Mouse (Mus musculus) spleen, adult 18-20 months (tissue): ENCODE results near the gene Zmym5.
A peak's percentile ranks its signal among the peaks of the same experiment; 100 is the strongest.
"Not testable (repeated sequence)": the region's sequence is repeated elsewhere in the genome, so short reads cannot be mapped to it uniquely, and the experiment has no call there.

ENCODE experiments used
- DNase-seq, 2 experiments: peaks; one replicate each; pipeline ENCODE4 v3.0.0; 2022; ENCODE audit warnings: mixed read lengths in 2 of 2

Gene Zmym5

DNA sequence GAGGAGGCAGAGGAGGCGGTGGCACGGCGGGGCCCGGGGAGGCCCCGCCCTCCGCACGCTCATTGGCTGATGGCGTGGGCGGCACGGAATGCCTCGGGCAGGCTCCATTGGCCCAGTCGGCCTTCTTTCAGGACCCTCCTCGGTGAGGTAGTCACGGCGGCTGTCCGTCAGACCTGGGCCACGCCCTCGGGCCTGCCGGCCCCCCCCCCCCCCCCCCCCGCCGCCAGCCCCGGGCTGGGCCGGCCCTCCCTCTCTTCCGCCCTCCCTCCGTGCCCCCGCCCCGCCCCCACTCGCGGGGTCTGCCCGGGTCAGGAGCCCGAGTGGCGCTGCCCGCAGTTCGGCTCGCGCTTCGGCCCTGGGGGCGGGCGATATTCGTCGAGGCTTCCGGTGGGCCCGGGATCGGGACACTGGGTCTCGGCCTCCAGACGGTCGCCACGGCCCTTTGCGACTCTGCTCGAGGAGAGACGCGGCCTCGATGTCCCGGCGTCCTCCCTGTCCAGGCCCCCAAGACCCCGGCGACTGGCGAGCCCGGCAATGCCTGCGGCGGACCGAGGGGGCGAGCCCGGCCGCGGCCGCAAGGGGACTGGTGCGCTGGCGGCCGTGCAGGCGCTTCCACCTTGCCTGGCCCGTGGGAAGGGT is at the start of gene Zmym5:
TSS of gene Zmym5 (minus strand) at position 16 of the 639 bp plus-strand sequence.
- peak; percentile 75 to 89 for DNase-seq

GRCm38 (mm10) chr14:56849681-56850080 is 38.2 kb upstream of the Zmym5 start:
- DNase-seq: no peak

DNA sequence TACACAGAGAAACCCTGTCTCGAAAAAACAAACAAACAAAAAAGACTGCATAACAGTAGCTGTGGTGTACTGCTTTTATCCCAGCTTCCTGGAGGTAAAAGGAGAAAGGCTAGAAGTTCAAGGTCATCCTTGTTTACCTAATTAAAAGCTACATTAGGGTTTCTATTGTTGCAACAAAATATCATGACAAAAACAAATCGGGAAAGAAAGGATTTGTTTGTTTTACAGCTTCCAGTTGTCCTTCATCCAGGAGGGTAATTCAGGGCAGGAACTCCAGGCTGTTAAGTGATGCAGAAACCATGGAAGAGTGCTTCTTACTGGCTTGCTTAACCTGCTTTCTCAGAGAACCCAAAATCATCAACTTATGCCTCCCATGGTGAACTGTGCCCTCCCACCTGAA is 36.8 kb upstream of the Zmym5 start:
- DNase-seq: no peak

GRCm38 (mm10) chr14:56844507-56844906 is 33.0 kb upstream of the Zmym5 start:
- no peak for DNase-seq

DNA sequence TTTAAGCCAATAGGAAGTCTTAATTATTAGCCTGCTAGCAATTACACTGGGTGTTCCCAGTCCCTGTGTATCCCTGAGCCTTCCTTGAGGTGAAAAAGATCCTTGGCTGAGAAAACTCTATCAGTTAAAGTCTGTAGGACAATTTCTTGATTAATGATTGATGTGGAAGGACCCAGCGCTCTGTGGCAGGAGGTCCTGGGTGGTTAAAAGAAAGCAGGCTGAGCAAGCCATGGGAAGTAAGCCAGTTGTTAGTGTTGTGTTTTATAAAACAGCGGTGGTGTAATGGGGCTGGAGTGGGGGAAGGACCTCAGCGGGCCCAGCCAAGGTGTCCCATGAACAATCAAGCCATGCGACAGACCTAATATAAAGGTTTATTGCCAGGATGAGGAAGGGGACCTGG is 32.5 kb upstream of the Zmym5 start:
- no peak for DNase-seq

GRCm38 (mm10) chr14:56834576-56834975 is 23.1 kb upstream of the Zmym5 start:
- DNase-seq: not testable (repeated sequence)

DNA sequence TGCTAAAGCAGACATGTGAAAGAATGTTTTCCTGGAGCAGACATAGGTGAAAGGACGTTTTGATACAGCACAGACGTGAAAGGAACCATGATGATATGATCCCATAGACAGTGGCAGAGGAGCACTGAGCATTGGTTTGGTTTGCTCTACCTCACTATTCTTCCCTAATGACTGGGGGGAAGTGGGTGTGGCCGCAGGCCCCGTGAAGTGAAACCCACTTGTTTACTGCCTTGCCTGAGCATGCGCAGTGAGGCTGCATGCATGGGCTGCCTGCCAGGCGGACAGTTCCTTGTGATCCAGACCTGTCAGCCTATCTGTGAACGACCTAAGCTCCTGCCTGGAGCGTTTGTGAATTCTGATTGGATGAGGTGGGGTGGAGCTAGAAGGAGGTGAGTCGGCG is 21.7 kb upstream of the Zmym5 start:
- peak; percentile 64 to 72 for DNase-seq

- no peak for DNase-seq
Measured at GRCm38 (mm10) chr14:56832563-56833113, 21.1 kb upstream of the Zmym5 start.

- no peak for DNase-seq
Measured at GRCm38 (mm10) chr14:56832147-56832546, 20.6 kb upstream of the Zmym5 start.

- peak in 1 of 2 experiments; percentile 8 for DNase-seq
Measured at GRCm38 (mm10) chr14:56830491-56831045, 19.1 kb upstream of the Zmym5 start.

GRCm38 (mm10) chr14:56824562-56824961 is 13.0 kb upstream of the Zmym5 start:
- DNase-seq: no peak

- DNase-seq: no peak
Measured at GRCm38 (mm10) chr14:56817616-56818015, 6.1 kb upstream of the Zmym5 start.

DNA sequence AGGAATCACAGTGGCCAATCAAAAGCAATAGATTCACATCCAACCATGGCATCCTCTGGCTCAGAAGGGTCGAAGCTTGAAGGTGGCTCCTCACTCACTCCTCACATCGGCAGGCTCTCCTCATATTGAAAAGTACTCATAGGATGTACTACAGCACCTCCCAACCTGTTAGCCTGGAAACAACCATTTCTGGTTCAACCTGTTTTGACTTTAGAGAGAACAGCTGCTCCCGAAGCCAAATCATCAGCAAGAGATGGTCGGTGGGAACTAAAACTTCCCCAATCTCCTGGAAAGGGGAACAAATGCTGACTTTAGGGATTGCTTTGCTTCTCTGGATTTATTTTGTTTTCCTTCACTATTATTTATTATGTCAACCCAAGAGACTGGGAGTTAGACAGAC is 5.6 kb upstream of the Zmym5 start:
- DNase-seq: no peak

DNA sequence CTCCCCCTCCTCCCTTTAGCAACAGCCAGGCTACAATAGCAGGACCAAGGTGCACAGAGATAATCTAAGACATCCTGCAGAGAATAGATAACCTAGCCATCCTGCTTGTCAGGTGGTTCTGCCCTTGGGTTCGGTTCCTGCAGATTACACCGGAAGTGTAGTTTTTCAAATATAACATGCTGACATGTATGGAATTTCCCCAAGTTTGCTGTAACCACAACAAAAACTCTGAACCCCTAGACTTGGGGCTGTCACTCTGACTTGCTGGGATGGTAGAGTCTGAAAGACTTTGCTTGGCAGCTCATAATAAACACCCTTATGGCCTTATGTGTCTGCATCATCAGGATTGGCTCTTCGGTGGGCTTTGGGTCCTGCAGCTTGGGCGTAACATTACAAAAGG is 5.0 kb upstream of the Zmym5 start:
- no peak for DNase-seq

DNA sequence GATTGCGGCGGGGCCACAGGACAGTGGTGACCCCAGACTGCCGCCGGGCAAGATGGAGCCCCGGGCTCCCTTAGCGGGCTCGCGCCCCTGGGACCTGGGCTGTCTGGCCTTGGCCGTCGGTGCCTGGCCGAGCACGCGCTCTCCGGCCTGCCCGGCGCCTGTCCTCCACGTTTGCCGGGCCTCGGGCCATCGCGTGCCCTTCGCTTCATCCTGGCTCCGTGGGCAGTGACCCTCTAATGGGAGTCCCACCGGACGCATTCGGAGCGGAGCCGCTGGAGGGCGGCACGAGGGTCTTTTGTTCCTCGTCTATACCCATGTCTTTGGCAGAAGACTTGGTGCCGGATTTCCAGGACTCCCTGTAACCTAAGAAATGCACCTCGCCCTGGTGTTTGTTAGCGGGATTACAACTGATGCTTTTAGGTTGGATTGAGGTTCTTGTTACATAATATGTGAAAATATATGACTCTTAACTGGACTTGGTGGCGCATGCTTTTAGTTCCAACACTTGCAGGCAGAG is 1.1 kb upstream of the Zmym5 start:
- peak; percentile 62 to 75 for DNase-seq

DNA sequence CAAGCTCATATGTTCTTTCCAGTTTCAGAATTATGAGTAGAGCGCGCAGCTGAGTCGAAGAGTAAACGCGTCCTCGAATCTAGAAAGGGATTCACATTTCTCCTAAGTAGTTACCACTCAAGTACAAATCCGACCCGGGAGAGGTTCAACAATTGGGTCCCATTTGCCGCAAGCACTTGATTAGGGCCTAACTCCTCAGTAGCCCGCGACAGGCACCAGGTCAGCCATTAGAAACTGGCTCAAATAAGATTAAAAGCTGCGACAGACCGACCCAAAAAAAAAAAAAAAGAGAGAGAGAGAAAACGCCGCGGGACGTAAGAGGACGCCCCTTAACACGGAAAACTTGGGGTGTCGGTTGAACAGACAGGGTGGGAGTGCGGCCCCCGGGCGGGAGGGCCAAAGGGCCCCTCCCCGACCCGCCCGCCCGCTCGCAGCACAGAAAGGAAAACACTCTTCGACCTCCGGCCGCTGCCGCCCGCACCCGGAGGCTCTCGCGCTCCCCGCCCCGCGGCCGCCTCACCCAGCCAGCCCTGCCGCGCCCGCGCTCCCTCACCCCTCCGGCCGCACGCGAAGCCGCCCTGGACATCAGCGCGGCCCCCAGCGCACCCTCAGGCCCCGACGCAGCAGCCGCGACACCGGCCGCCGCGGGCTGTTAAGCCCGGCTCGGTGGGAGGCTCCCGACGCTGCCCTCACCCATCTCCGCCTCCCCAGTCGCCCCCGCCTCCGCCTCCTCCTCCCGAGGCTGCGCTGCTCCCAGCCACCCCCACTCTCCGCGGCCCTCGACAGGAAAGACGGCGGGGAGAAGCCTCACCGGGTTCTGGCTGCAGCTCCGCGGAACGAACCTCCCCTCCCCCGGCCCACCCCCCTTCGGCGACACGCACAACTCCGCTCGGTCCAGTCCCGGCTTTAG is 480 bp downstream of the Zmym5 start:
- peak; percentile 39 to 53 for DNase-seq

DNA sequence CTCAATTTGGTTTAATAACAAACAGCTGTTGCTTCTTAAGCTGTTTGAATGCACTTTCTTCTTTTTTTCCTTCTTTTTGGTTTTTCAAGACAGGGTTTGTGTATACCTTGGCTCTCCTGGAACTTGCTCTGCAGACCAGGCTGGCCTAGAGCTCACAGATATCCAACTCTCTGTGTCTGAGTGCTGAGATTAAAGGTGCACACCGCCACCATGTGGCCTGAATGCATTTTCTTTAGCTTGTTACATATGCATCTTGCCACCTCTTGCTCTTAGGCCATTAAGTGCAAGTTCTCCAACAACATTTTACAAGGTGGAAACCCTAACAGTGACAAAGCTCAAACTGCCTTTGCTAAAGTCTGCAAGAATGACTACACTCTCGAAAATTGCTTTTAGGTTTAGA is 18.3 kb downstream of the Zmym5 start:
- DNase-seq: peak; percentile 27 to 65

DNA sequence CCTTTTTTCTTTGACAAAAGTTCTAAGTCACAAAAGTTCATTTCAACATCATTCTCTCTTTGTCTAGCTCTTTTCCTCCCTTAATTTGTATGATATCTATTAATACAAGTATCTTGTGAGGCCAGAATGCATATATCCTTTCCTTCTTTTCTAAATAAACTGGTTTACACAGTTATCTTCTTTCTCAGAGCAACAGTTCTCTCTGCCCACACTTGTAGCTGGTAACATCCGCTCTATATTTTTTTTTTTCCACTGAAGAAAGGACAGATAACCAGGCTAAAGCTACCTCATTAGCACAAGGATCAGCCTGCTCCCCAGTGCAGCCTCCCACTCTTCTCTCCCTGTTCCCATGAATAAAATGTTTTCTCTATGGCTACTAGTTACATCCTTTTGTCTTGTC is 26.9 kb downstream of the Zmym5 start:
- no peak for DNase-seq

GRCm38 (mm10) chr14:56778933-56779300 is 32.6 kb downstream of the Zmym5 start:
- DNase-seq: no peak

GRCm38 (mm10) chr14:56778200-56778932 is 33.1 kb downstream of the Zmym5 start, which contains the start of gene Pspc1:
Gene Pspc1, minus strand, starts transcription at chr14:56778316.
- peak; percentile 93 to 98 for DNase-seq

- DNase-seq: peak; percentile 48 to 67
Measured at GRCm38 (mm10) chr14:56777360-56778136, 34.0 kb downstream of the Zmym5 start.
